Mouse (Mus musculus) heart, postnatal 36 days (tissue): Measurements from ENCODE around the gene Ric8b. TPM values are rescaled to one million over a fixed set of nuclear protein-coding genes. Genes with fewer than 3 reads are reported as not detected.

Experiments used
- DNase-seq, 2 experiments: peaks; one replicate each; pipeline ENCODE4 v3.0.0; 2021 to 2022
- intact Hi-C: fragments of 180-260 bp; cut with DNase I; formaldehyde crosslinking; loops from one replicate; pipeline ENCODE4 v1.15.1; 2025
- total RNA-seq, 2 experiments: library from RNA; stranded (reverse); gene quantifications; 2 replicates each; pipeline ENCODE4 v1.2.3; 2021

The Ric8b gene
- total RNA-seq, 2 experiments from 2014 or later, result 35.5 to 40.9 TPM

- intact Hi-C loops, result loop anchor here (1.0 to 10.0 kb wide), 7 partner anchors 32 to 528 kb away; partner anchors contain the start of genes Mterf2 and Ric8b
- DNase-seq, result peak; percentile 56 to 58
Observed at GRCm38 (mm10) chr10:85044732-85045720, 127.6 kb downstream of the Ric8b start.

GRCm38 (mm10) chr10:85046585-85046984 is 129.2 kb downstream of the Ric8b start:
- intact Hi-C loops, result loop anchor here (1.0 to 10.0 kb wide), 4 partner anchors 81 to 529 kb away; partner anchors contain the start of genes Mterf2 and Ric8b
- DNase-seq, result peak in 1 of 2 experiments; percentile 30

GRCm38 (mm10) chr10:85048008-85048407 is 130.6 kb downstream of the Ric8b start:
- no peak for DNase-seq
- intact Hi-C loops, result loop anchor here (5.0 to 10.0 kb wide), 3 partner anchors 79 to 531 kb away; partner anchors contain the start of genes Mterf2 and Ric8b

GRCm38 (mm10) chr10:85050668-85051208 is 133.3 kb downstream of the Ric8b start:
- DNase-seq, result no peak
- intact Hi-C loops, result no loop called here

- intact Hi-C loops, result no loop called here
- DNase-seq, result no peak
Observed at GRCm38 (mm10) chr10:85052451-85052850, 135.0 kb downstream of the Ric8b start.

GRCm38 (mm10) chr10:85054876-85055275 is 137.5 kb downstream of the Ric8b start:
- intact Hi-C loops, result no loop called here
- DNase-seq, result no peak

Other genes with a start within 250 kb of the Ric8b start
- under 1 TPM in 1 of 2 experiments, not detected in 1; 0.08 TPM for gene Rfx4, start 161.6 kb upstream of the Ric8b start, total RNA-seq
- gene Fhl4, start 184.9 kb downstream of the Ric8b start, total RNA-seq, result under 1 TPM; 0.35 to 0.61 TPM
- gene Tmem263, start 185.0 kb downstream of the Ric8b start, total RNA-seq, result 10 to 100 TPM; 14.8 to 16.0 TPM
- gene Mterf2, start 210.4 kb downstream of the Ric8b start, total RNA-seq, result 10 to 100 TPM; 19.1 to 20.6 TPM